Mouse (Mus musculus) ES-E14 (cell line): ENCODE measurements around the gene Pard3. TPM values are rescaled to one million over a fixed set of nuclear protein-coding genes. Genes with fewer than 3 reads are reported as not detected.

Experiments
- DNase-seq: peaks from one replicate; pipeline ENCODE4 v3.0.0-alpha.2; 2013; ENCODE audit warnings: low read depth, low spot score
- H3K27ac ChIP-seq: 2 replicates; pipeline ENCODE4 v1.5.1; 2012; ENCODE audit warnings: low read depth, mild to moderate bottlenecking, low read length, moderate library complexity, mixed read lengths; ENCODE audit not compliant: poor library complexity, insufficient read depth, severe bottlenecking
- H3K36me3 ChIP-seq: 2 replicates; pipeline ENCODE4 v1.6.1; 2012; ENCODE audit warnings: mild to moderate bottlenecking, low read length, moderate library complexity, mixed read lengths; ENCODE audit not compliant: control insufficient read depth, poor library complexity, insufficient read depth, severe bottlenecking
- H3K4me1 ChIP-seq, 2 experiments: fragments of 150-350 bp in 1 of 2; sonication (generic) in 1 of 2; 2 replicates each; pipeline ENCODE4 v1.6.1; 2012; ENCODE audit warnings: low read length in 2 of 2, mild to moderate bottlenecking in 1 of 2, mixed read lengths in 1 of 2; ENCODE audit not compliant: control insufficient read depth in 2 of 2, insufficient read depth in 2 of 2, poor library complexity in 1 of 2
- H3K4me3 ChIP-seq, 2 experiments: fragments of 150-350 bp in 1 of 2; sonication (generic) in 1 of 2; 2 replicates each; pipeline ENCODE4 v1.5.1; 2012; ENCODE audit warnings: low read length in 2 of 2, low read depth in 1 of 2, mild to moderate bottlenecking in 1 of 2, mixed read lengths in 1 of 2; ENCODE audit not compliant: insufficient read depth in 1 of 2, poor library complexity in 1 of 2, severe bottlenecking in 1 of 2
- H3K9ac ChIP-seq: 2 replicates; pipeline ENCODE4 v1.6.1; 2012; ENCODE audit warnings: low read depth, mild to moderate bottlenecking, low read length, mixed read lengths; ENCODE audit not compliant: poor library complexity, insufficient read depth, severe bottlenecking
- H3K9me3 ChIP-seq: fragments of 150-350 bp; sonication (generic); 2 replicates; pipeline ENCODE4 v1.6.1; 2012; ENCODE audit warnings: low read depth, mild to moderate bottlenecking, low read length; ENCODE audit not compliant: control insufficient read depth, insufficient read depth
- CHD2 ChIP-seq: IDR thresholded peaks from 2 replicates; pipeline ENCODE4 v1.6.1; 2014; ENCODE audit warnings: mild to moderate bottlenecking, low read depth, low read length, inconsistent platforms
- HCFC1 ChIP-seq: IDR thresholded peaks from 2 replicates; pipeline ENCODE4 v1.6.1; 2012; ENCODE audit warnings: low read length, inconsistent platforms, borderline replicate concordance; ENCODE audit not compliant: insufficient read depth
- MAFK ChIP-seq: IDR thresholded peaks from 2 replicates; pipeline ENCODE4 v1.6.1; 2014; ENCODE audit warnings: mild to moderate bottlenecking, low read depth, low read length, inconsistent platforms; ENCODE audit not compliant: insufficient read depth
- ZC3H11A ChIP-seq: IDR thresholded peaks from 2 replicates; pipeline ENCODE4 v1.6.1; 2012; ENCODE audit warnings: low read depth, mild to moderate bottlenecking, inconsistent platforms, low read length, borderline replicate concordance
- ZNF384 ChIP-seq: IDR thresholded peaks from 2 replicates; pipeline ENCODE4 v1.6.1; 2012; ENCODE audit warnings: low read depth, low read length, inconsistent platforms
- in situ Hi-C, 2 experiments: fragments of 600-800 bp; cut with MboI; formaldehyde crosslinking; loops; one replicate each; pipeline ENCODE4 v1.15.1; 2025; ENCODE audit warnings: low sequenced_read_pairs in 2 of 2, inconsistent platforms in 1 of 2; ENCODE audit not compliant: unreplicated experiment in 2 of 2
- total RNA-seq: library from RNA; depleted of rRNA; stranded (reverse); fragments of 300-350 nt; gene quantifications from 2 replicates; pipeline ENCODE4 v1.2.3, GENCODE M21; 2012; rRNA removed

Pard3 gene
- total RNA-seq, 1 experiment, result 30.2 TPM

DNA sequence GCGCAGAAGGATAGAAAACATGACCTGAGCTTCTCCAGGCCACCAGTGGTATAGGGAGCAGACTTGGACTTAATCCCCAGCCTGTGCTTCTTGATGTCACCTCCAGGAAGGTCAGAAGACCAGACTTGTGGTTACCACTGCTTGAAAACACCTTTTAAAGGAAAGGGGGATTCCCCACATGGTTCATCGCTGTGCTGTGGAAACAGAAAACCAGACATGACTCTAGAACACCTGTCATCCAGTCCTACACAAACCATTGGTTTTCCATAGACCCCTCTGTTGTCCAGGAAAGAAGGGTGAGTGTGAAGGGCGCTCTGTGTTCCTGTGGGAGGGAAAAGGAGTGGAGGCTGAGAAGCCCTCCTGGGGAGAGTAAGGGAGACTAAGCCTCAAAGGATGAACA is 591.9 kb downstream of the Pard3 start:
- no peak for TF ChIP-seq CHD2
- no peak for TF ChIP-seq ZC3H11A
- TF ChIP-seq HCFC1, result no peak
- no peak for TF ChIP-seq MAFK
- no peak for TF ChIP-seq ZNF384
- in situ Hi-C loops, result no loop called here
- no peak for DNase-seq
- Histone ChIP-seq H3K4me3 (no peak overlapping the region), H3K9me3 (no peaks in the 10 kb centered on the region), H3K27ac (no peak overlapping the region), H3K36me3 (no peaks in the 10 kb centered on the region), H3K4me1 (no peaks in the 10 kb centered on the region), H3K9ac (no peak overlapping the region)

Other genes with a start within 250 kb of the Pard3 start
- gene Tomm20, start 118.0 kb upstream of the Pard3 start, total RNA-seq, result 815 and 854 TPM in 2 replicates
- 22.4 and 32.5 TPM in 2 replicates for gene Rbm34, start 92.8 kb upstream of the Pard3 start, total RNA-seq